Mouse (Mus musculus) inflammation-experienced regulatory T-cells, adult 6 months (primary cell): ENCODE measurements at regions not wholly inside any gene's neighbourhood (a gene's known extent, or its start where the extent isn't known, plus 50 kb on each side); places are given as distances from the start of the nearest gene placed in this dataset.

Experiments
- ATAC-seq: one replicate; pipeline ENCODE4 v1.8.0; 2017

- ATAC-seq: peak; percentile 83
These were observed 142.4 kb downstream of the Mtx3 start for GRCm38 (mm10) chr13:92986719-92987553.

GRCm38 (mm10) chr13:92987691-92988090 lies 143.1 kb downstream of the Mtx3 start:
- no peak for ATAC-seq

GRCm38 (mm10) chr13:92988600-92988999 lies 144.0 kb downstream of the Mtx3 start:
- no peak for ATAC-seq

GRCm38 (mm10) chr13:92990316-92991206 lies 146.0 kb downstream of the Mtx3 start:
- ATAC-seq: no peak
